Mouse (Mus musculus) intestine, embryonic 14.5 days (tissue): ENCODE measurements around the gene Cpm. TPM values are rescaled to one million over a fixed set of nuclear protein-coding genes. Genes with fewer than 3 reads are reported as not detected.
"Not testable (repeated sequence)": the region's sequence is repeated elsewhere in the genome, so short reads cannot be mapped to it uniquely, and the experiment has no call there.

ENCODE experiments used
- ATAC-seq: fragments of 200-750 bp; cut with Nextera tagmentation; replicated peaks from 2 replicates; pipeline ENCODE4 v1.8.0; 2017; ENCODE audit warnings: low read depth, moderate number of reproducible peaks, moderate TSS enrichment, moderate library complexity; ENCODE audit not compliant: low FRiP score, low TSS enrichment
- DNase-seq: peaks from one replicate; pipeline ENCODE4 v3.0.0-alpha.2; 2018; ENCODE audit warnings: low spot score
- H3K27ac ChIP-seq: fragments of 300-500 bp; sonication (generic); 2 replicates; pipeline ENCODE4 v1.5.1; 2014; ENCODE audit warnings: low read depth, mild to moderate bottlenecking, control low read depth
- H3K27me3 ChIP-seq: fragments of 300-500 bp; sonication (generic); replicated peaks from 2 replicates; pipeline ENCODE4 v1.6.1; 2014; ENCODE audit warnings: low read length, control low read depth; ENCODE audit not compliant: control insufficient read depth, insufficient read depth
- H3K36me3 ChIP-seq: fragments of 300-500 bp; sonication (generic); 2 replicates; pipeline ENCODE4 v1.6.1; 2014; ENCODE audit warnings: low read length, control low read depth; ENCODE audit not compliant: control insufficient read depth, insufficient read depth
- H3K4me1 ChIP-seq: fragments of 300-500 bp; sonication (generic); replicated peaks from 2 replicates; pipeline ENCODE4 v1.6.1; 2014; ENCODE audit warnings: low read length, control low read depth, mixed read lengths; ENCODE audit not compliant: control insufficient read depth, insufficient read depth
- H3K4me2 ChIP-seq: fragments of 300-500 bp; sonication (generic); 2 replicates; pipeline ENCODE4 v1.6.1; 2014; ENCODE audit warnings: low read length
- H3K4me3 ChIP-seq: fragments of 300-500 bp; sonication (generic); 2 replicates; pipeline ENCODE4 v1.5.1; 2014; ENCODE audit warnings: low read depth, low read length, control low read depth, mixed read lengths
- H3K9ac ChIP-seq: fragments of 300-500 bp; sonication (generic); 2 replicates; pipeline ENCODE4 v1.6.1; 2014; ENCODE audit warnings: mild to moderate bottlenecking, low read length
- H3K9me3 ChIP-seq: fragments of 300-500 bp; sonication (generic); 2 replicates; pipeline ENCODE4 v1.6.1; 2016; ENCODE audit warnings: low read length, control low read depth; ENCODE audit not compliant: control insufficient read depth
- WGBS: fragments of 180-500 bp; shearing (Covaris S2); extraction: QIAGEN DNeasy Blood & Tissue Kit; methylation state at CpG from one replicate; pipeline ENCODE4 v1.1.7; 2014; 5-methylcytosine and 5-hydroxymethylcytosine counted together
- polyA plus RNA-seq: library from polyadenylated mRNA; unstranded; fragments of >200 nt; fragmentation: Nextera tagmentation; extraction: Ambion mirVana; gene quantifications from 2 replicates; pipeline ENCODE4 v1.2.1, GENCODE M21; 2014

Cpm gene
- polyA plus RNA-seq, 1 experiment from 2014 or later = 66.6 TPM

GRCm38 (mm10) chr10:117702024-117702833, 72.9 kb downstream of the Cpm start:
- Histone ChIP-seq H3K9me3 (no peaks in the 10 kb centered on the region), H3K27ac (no peak overlapping the region), H3K27me3 (no peaks in the 10 kb centered on the region), H3K4me3 (no peak overlapping the region), H3K4me1 (no peaks in the 10 kb centered on the region), H3K36me3 (peaks cover 99% of the 10 kb centered on the region), H3K4me2 (no peak overlapping the region), H3K9ac (no peak overlapping the region)
- WGBS = 94% methylated on average over 6 of the region's 6 CpGs
- ATAC-seq (no peak), DNase-seq (no peak)

DNA sequence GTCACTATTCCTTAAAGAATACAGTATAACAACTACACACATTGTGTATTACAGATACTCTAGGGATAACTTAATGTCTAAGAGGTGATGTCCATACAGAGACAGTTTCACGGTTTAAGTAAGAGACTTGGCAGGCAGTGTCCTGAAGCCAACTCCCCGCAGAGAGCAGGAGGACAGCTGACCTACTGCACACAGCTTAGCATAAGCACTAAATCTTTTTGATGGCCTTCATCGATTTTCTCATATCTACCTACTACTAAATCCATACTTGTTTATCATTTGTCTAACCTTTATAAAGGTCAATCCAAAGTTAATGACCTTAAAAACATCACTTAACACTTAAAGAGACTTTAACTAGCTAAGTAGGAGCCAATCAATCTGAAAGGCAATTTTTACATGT, 74.2 kb downstream of the Cpm start:
- no peaks in the 10 kb centered on the region for H3K4me1 ChIP-seq
- DNase-seq (no peak), ATAC-seq (no peak)
- H3K4me3 ChIP-seq = no peak overlapping the region
- H3K27me3 ChIP-seq = no peaks in the 10 kb centered on the region
- 78% methylated on average over 3 of the region's 3 CpGs for WGBS
- no peak overlapping the region for H3K4me2 ChIP-seq
- H3K9me3 ChIP-seq = no peaks in the 10 kb centered on the region
- H3K27ac ChIP-seq = no peak overlapping the region
- peaks cover 96% of the 10 kb centered on the region for H3K36me3 ChIP-seq
- no peak overlapping the region for H3K9ac ChIP-seq

DNA sequence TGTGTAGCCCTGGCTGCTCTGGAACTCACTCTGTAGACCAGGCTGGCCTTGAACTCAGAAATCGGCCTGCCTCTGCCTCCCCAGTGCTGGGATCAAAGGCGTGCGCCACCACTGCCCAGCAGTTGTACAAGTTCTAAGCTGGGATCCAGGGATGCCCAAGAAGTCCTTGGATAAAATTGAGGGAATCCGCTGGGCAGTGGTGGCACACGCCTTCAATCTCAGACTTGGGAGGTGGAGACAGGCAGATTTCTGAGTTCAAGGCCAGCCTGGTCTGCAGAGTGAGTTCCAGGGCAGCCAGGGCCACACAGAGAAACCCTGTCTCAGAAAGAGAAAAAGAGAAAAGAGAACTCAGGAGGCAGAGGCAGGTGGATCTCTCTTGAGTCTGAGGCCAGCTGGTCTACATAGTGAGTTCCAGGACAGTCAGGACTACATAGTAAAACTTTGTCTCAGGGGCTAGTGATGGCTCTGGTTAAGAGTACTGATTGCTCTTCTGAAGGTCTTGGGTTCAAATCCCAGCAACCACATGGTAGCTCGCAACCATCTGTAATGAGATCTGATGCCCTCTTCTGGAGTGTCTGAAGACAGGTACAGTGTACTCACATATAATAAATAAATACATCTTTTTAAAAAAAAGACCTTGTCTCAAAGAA, 75.1 kb downstream of the Cpm start:
- not testable (repeated sequence) for H3K4me3 ChIP-seq, H3K27me3 ChIP-seq, H3K4me2 ChIP-seq, H3K4me1 ChIP-seq, H3K9me3 ChIP-seq, H3K9ac ChIP-seq, ATAC-seq, H3K27ac ChIP-seq, DNase-seq
- peaks cover 90% of the 10 kb centered on the region for H3K36me3 ChIP-seq
- 97% methylated on average over 6 of the region's 6 CpGs for WGBS

DNA sequence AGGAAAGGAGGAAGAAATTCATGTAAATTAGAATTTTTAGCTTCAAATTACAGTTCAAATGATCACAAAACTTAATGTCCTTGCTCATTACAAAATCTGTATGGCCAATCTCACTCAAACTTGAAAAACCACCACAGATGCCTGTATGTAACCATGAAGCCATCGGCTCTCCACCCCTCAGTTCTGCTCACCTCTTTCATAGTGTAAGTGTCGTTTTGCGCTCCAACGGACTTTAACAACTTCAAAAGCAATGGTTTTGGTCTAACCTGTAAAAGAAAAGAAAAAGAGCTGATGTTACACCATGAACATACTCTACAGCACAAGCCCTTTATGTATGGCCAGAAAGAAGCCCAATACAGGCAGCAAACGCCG, 75.7 kb downstream of the Cpm start:
- no peaks in the 10 kb centered on the region for H3K27me3 ChIP-seq
- H3K9ac ChIP-seq = no peak overlapping the region
- no peaks in the 10 kb centered on the region for H3K9me3 ChIP-seq
- 98% methylated on average over 6 of the region's 6 CpGs for WGBS
- H3K4me1 ChIP-seq = peaks cover 10% of the 10 kb centered on the region
- ATAC-seq (no peak), DNase-seq (no peak)
- H3K27ac ChIP-seq = no peak overlapping the region
- H3K4me2 ChIP-seq = no peak overlapping the region
- peaks cover 85% of the 10 kb centered on the region for H3K36me3 ChIP-seq
- H3K4me3 ChIP-seq = no peak overlapping the region

DNA sequence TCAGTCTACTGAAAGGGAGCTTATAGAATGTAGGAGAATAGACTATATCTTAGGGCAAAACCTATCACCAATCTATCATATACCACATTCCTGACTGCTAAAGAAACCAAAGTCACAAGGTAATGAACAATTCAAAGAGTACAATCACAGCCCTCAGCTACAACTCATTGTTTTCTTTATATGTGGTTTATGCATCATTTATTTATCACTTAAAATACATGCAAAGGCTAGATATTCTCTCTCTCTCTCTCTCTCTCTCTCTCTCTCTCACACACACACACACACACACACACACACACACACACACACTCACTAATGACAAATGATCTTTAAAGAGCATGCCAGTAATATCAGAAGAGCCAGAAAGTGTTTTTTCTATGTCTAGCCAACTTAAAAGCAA, 76.5 kb downstream of the Cpm start:
- peaks cover 10% of the 10 kb centered on the region for H3K4me1 ChIP-seq
- H3K9ac ChIP-seq = no peak overlapping the region
- H3K36me3 ChIP-seq = peaks cover 76% of the 10 kb centered on the region
- DNase-seq (no peak), ATAC-seq (no peak)
- H3K27ac ChIP-seq = no peak overlapping the region
- H3K4me3 ChIP-seq = no peak overlapping the region
- no peaks in the 10 kb centered on the region for H3K9me3 ChIP-seq
- H3K4me2 ChIP-seq = no peak overlapping the region
- no peaks in the 10 kb centered on the region for H3K27me3 ChIP-seq

GRCm38 (mm10) chr10:117706440-117706839, 77.1 kb downstream of the Cpm start:
- peaks cover 13% of the 10 kb centered on the region for H3K4me1 ChIP-seq
- no peak for DNase-seq
- WGBS = 89% methylated on average over 6 of the region's 6 CpGs
- no peak overlapping the region for H3K27ac ChIP-seq
- ATAC-seq = no peak
- H3K9me3 ChIP-seq = no peaks in the 10 kb centered on the region
- peaks cover 70% of the 10 kb centered on the region for H3K36me3 ChIP-seq
- no peak overlapping the region for H3K4me3 ChIP-seq
- H3K9ac ChIP-seq = no peak overlapping the region
- no peaks in the 10 kb centered on the region for H3K27me3 ChIP-seq
- H3K4me2 ChIP-seq = no peak overlapping the region

- ATAC-seq = no peak
Observed at GRCm38 (mm10) chr10:117707114-117707838, 78.0 kb downstream of the Cpm start.

GRCm38 (mm10) chr10:117708376-117708775, 79.1 kb downstream of the Cpm start:
- no peak overlapping the region for H3K4me2 ChIP-seq
- no peak for DNase-seq
- H3K9me3 ChIP-seq = no peaks in the 10 kb centered on the region
- no peak overlapping the region for H3K4me3 ChIP-seq
- H3K9ac ChIP-seq = no peak overlapping the region
- H3K36me3 ChIP-seq = peaks cover 51% of the 10 kb centered on the region
- no peaks in the 10 kb centered on the region for H3K27me3 ChIP-seq
- ATAC-seq = no peak
- peaks cover 13% of the 10 kb centered on the region for H3K4me1 ChIP-seq
- WGBS = 95% methylated on average over 2 of the region's 2 CpGs
- no peak overlapping the region for H3K27ac ChIP-seq

More at GRCm38 (mm10) chr10:117707114-117707838, 78.0 kb downstream of the Cpm start:
- Histone ChIP-seq H3K27ac (no peak overlapping the region), H3K9me3 (no peaks in the 10 kb centered on the region), H3K36me3 (peaks cover 62% of the 10 kb centered on the region), H3K4me2 (no peak overlapping the region), H3K9ac (no peak overlapping the region), H3K27me3 (no peaks in the 10 kb centered on the region), H3K4me1 (peaks cover 13% of the 10 kb centered on the region), H3K4me3 (no peak overlapping the region)
- WGBS = 90% methylated on average over 2 of the region's 2 CpGs
- no peak for DNase-seq
